In the genomic region with DNA sequence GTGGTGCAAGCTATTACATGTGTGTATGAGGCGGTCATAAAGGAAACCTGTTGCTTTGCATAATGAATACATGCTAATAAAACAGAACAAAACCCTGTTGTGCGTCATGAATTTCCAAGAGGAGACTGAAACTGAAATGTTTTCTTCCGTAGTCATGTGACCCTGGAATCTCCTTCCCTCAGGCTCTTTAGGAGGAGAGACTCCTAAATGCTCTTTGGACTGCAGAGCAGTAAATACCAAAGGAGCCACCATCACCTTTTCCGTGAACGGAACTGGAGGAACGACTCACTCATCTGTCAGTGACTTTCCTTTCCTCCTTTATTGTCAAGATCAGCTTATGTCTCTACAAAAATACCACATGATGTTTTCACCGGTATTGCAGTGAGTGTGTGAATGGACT, we compare ENCODE assay signal across 26 mouse cellular contexts. TPM values are rescaled to one million over a fixed set of nuclear protein-coding genes. Genes with fewer than 3 reads are reported as not detected.
DNase-seq lines count a peak whose midpoint lies in the region; ATAC-seq and TF ChIP-seq lines count a peak whose summit lies in the region.
"Had no signal": no experiment of that assay in that cellular context is flagged by ENCODE, and none has a peak within 500 bp of the region (broad histone marks: within the 10 kb centered on the region; RNA-seq: fewer than 3 reads in every experiment).

No protein-coding gene starts in this region.

- peak; percentile 83 for ATAC-seq in intestine, embryonic 16.5 days
- ATAC-seq: CD4-positive, CD25-positive, alpha-beta regulatory T cell, adult 4 months; forebrain, embryonic 13.5 days; forebrain, embryonic 16.5 days; hindbrain, embryonic 16.5 days had no signal

- DNase-seq in 3T3-L1 (ENCODE audit: low read depth, low spot score) = peak; percentile 17
- DNase-seq in R1 (ENCODE audit: low read depth, low spot score) = peak; percentile 64
- DNase-seq in gastrocnemius, adult 8-10 months (ENCODE audit: low spot score in 2 of 2) = no peak
- DNase-seq in thymus, postnatal 0 days (ENCODE audit: low spot score) = no peak
- no peak for DNase-seq in spleen, postnatal 4 days (ENCODE audit: low spot score in 2 of 2)
- no peak for DNase-seq in ovary, postnatal 14 days (ENCODE audit: low spot score)
- DNase-seq: adrenal gland, adult 8-10 months; adrenal gland, postnatal 25 days; cerebellum, adult 11-12 months; cerebellum, adult 8-10 months; cerebellum, postnatal 10 days; cerebellum, postnatal 36 days; embryo, embryonic 11 days; gastrocnemius, postnatal 14 days; heart, postnatal 36 days; kidney, adult 11 months had no signal

- no peak overlapping the region for H3K4me2 ChIP-seq in intestine, embryonic 16.5 days (ENCODE audit: low read depth, low read length)
- H3K4me2 ChIP-seq: forebrain, embryonic 13.5 days; heart, embryonic 11.5 days; hindbrain, embryonic 13.5 days had no signal

- peak overlapping the region; percentile 88 for H3K9ac ChIP-seq in ES-Bruce4 (ENCODE audit: low read depth, poor library complexity, severe bottlenecking)
- H3K9ac ChIP-seq in intestine, embryonic 16.5 days (ENCODE audit: low read depth, low read length) = no peak overlapping the region
- H3K9ac ChIP-seq: forebrain, embryonic 13.5 days; hindbrain, embryonic 13.5 days had no signal

- peak overlapping the region; percentile 97 for H3K27ac ChIP-seq in ES-Bruce4 (ENCODE audit: insufficient read depth, low read length)
- H3K27ac ChIP-seq in intestine, embryonic 16.5 days (ENCODE audit: low read length) = no peak overlapping the region
- H3K27ac ChIP-seq: forebrain, embryonic 10.5 days; forebrain, embryonic 13.5 days; hindbrain, embryonic 10.5 days; hindbrain, embryonic 13.5 days had no signal

- H3K4me3 ChIP-seq in ES-Bruce4 (ENCODE audit: low read depth, low read length) = peak overlapping the region; percentile 49
- H3K4me3 ChIP-seq in intestine, embryonic 16.5 days (ENCODE audit: low read length) = no peak overlapping the region
- H3K4me3 ChIP-seq: forebrain, embryonic 10.5 days; forebrain, embryonic 13.5 days; hindbrain, embryonic 10.5 days; hindbrain, embryonic 13.5 days had no signal

- TF ChIP-seq POLR2A in ES-Bruce4 (IDR thresholded peaks at IDR 0.05; ENCODE audit: insufficient read depth, low read length) = no peak

- TF ChIP-seq CTCF in ES-Bruce4 (IDR thresholded peaks at IDR 0.05; ENCODE audit: low read depth, low read length) = no peak

- no peaks in the 10 kb centered on the region for H3K27me3 ChIP-seq in ES-Bruce4 (ENCODE audit: control insufficient read depth, insufficient read depth, low read length, poor library complexity, severe bottlenecking)
- no peaks in the 10 kb centered on the region for H3K27me3 ChIP-seq in intestine, embryonic 16.5 days (replicated peaks; ENCODE audit: control insufficient read depth, insufficient read depth, low read length)
- H3K27me3 ChIP-seq: forebrain, embryonic 13.5 days; hindbrain, embryonic 13.5 days had no signal

- peaks cover 6% of the 10 kb centered on the region for H3K4me1 ChIP-seq in ES-Bruce4 (ENCODE audit: control insufficient read depth, insufficient read depth, low read length)
- peaks cover 3% of the 10 kb centered on the region; the same call in 1 of the 2 replicates for H3K4me1 ChIP-seq in intestine, embryonic 16.5 days (ENCODE audit: control insufficient read depth, insufficient read depth, low read length)
- H3K4me1 ChIP-seq: forebrain, embryonic 13.5 days; hindbrain, embryonic 13.5 days had no signal

- TF ChIP-seq EP300 in ES-Bruce4 (IDR thresholded peaks at IDR 0.05; ENCODE audit: insufficient read depth, low read depth, low read length) = no peak

- peaks cover 17% of the 10 kb centered on the region for H3K36me3 ChIP-seq in ES-Bruce4 (ENCODE audit: control insufficient read depth, insufficient read depth, low read length, poor library complexity, severe bottlenecking)
- H3K36me3 ChIP-seq in intestine, embryonic 16.5 days (ENCODE audit: control insufficient read depth, insufficient read depth, low read length) = no peaks in the 10 kb centered on the region

- no peaks in the 10 kb centered on the region for H3K9me3 ChIP-seq in ES-Bruce4 (replicated peaks; ENCODE audit: control insufficient read depth, insufficient read depth, low read length, poor library complexity, severe bottlenecking)
- H3K9me3 ChIP-seq in intestine, embryonic 16.5 days (ENCODE audit: control insufficient read depth, low read length) = no peaks in the 10 kb centered on the region
- H3K9me3 ChIP-seq: forebrain, embryonic 10.5 days; forebrain, embryonic 13.5 days; hindbrain, embryonic 10.5 days; hindbrain, embryonic 13.5 days had no signal

- 70% methylated on average over 7 of the region's 7 CpGs for WGBS in intestine, embryonic 16.5 days

RNA-seq across cellular contexts. Expression of a gene that starts 7.4 kb away (rescaled TPM):
- 665 and 675 TPM in 2 replicates for polyA plus RNA-seq in ES-Bruce4 (2011; ENCODE audit: insufficient read depth, insufficient read length, low read depth, missing spikeins)
- 34.5 and 42.9 TPM in 2 replicates for polyA plus RNA-seq in intestine, embryonic 16.5 days (2015; fragmentation: Nextera tagmentation; extraction: Ambion mirVana)
- total RNA-seq in gastrocnemius, adult 8-10 months (2022) = 100 to 1,000 TPM; 184 to 209 (median 202) TPM
- 54.7 and 64.9 TPM in 2 replicates for polyA plus RNA-seq in thymus, postnatal 0 days (2015; fragmentation: Nextera tagmentation; extraction: Ambion mirVana)

RNA-seq across cellular contexts. Expression of a gene that starts 8.1 kb away (rescaled TPM):
- 11.1 and 13.5 TPM in 2 replicates for polyA plus RNA-seq in ES-Bruce4 (2011; ENCODE audit: insufficient read depth, insufficient read length, low read depth, missing spikeins)
- 14.9 and 17.1 TPM in 2 replicates for polyA plus RNA-seq in intestine, embryonic 16.5 days (2015; fragmentation: Nextera tagmentation; extraction: Ambion mirVana)
- total RNA-seq in gastrocnemius, adult 8-10 months (2022) = 1 to 10 TPM; 1.6 to 4.5 (median 3.0) TPM
- polyA plus RNA-seq in thymus, postnatal 0 days (2015; fragmentation: Nextera tagmentation; extraction: Ambion mirVana) = 9.8 and 10.4 TPM in 2 replicates

Comparison
In these comparisons a context has a peak if more than half of its experiments do, and no peak if none do; other contexts are left out.
1. DNase-seq: peak in 3T3-L1 (single experiment) and R1 (single experiment); none in gastrocnemius, adult 8-10 months (0 of 2), thymus, postnatal 0 days (single experiment), spleen, postnatal 4 days (0 of 2) and ovary, postnatal 14 days (single experiment).
2. RNA of a gene that starts 7.4 kb away (polyA plus RNA-seq): 665 to 675 TPM in ES-Bruce4; 54.7 to 64.9 TPM in thymus, postnatal 0 days and 34.5 to 42.9 TPM in intestine, embryonic 16.5 days; every median in the first group is over 10 times any median in the second.